Mouse (Mus musculus) CH12.LX (cell line): ENCODE data around the gene Macrod1. TPM values are rescaled to one million over a fixed set of nuclear protein-coding genes. Genes with fewer than 3 reads are reported as not detected.
A peak's percentile ranks its signal among the peaks of the same experiment; 100 is the strongest.

ENCODE experiments used
- DNase-seq: peaks from one replicate; pipeline ENCODE4 v3.0.0-alpha.2; 2013; ENCODE audit errors: extremely low read depth
- H3K27ac ChIP-seq: 2 replicates; pipeline ENCODE4 v1.5.1; 2012; ENCODE audit warnings: low read depth, mild to moderate bottlenecking, control low read depth, moderate library complexity; ENCODE audit not compliant: insufficient read depth
- H3K27me3 ChIP-seq: replicated peaks from 2 replicates; pipeline ENCODE3; 2012; ENCODE audit warnings: inconsistent platforms
- H3K36me3 ChIP-seq, 2 experiments: replicated peaks in 1 of 2; 2 replicates each; pipeline versions ENCODE3 to v1.6.1; 2012; ENCODE audit warnings: inconsistent platforms in 1 of 2, low read length in 1 of 2, mild to moderate bottlenecking in 1 of 2, mixed read lengths in 1 of 2, moderate library complexity in 1 of 2; ENCODE audit not compliant: control insufficient read depth in 1 of 2, insufficient read depth in 1 of 2
- H3K4me1 ChIP-seq, 2 experiments: 2 replicates each; pipeline ENCODE4 v1.6.1; 2012; ENCODE audit warnings: inconsistent platforms in 1 of 2, moderate library complexity in 1 of 2; ENCODE audit not compliant: insufficient read depth in 2 of 2, control insufficient read depth in 1 of 2
- H3K4me2 ChIP-seq: 2 replicates; pipeline ENCODE4 v1.6.1; 2012; ENCODE audit warnings: low read depth, mild to moderate bottlenecking, control low read depth; ENCODE audit not compliant: poor library complexity, insufficient read depth, severe bottlenecking
- H3K4me3 ChIP-seq, 3 experiments: fragments of 150-350 bp in 1 of 3; sonication (generic) in 1 of 3; replicated peaks in 1 of 3; 2 replicates each; pipeline versions ENCODE3 to v1.5.1; 2011 to 2012; ENCODE audit warnings: low read depth in 2 of 3, low read length in 2 of 3, mild to moderate bottlenecking in 2 of 3, moderate library complexity in 2 of 3, control low read depth in 1 of 3, improper control_type of control experiment in 1 of 3, inconsistent platforms in 1 of 3, mixed read lengths in 1 of 3; ENCODE audit not compliant: poor library complexity in 1 of 3
- H3K79me2 ChIP-seq: replicated peaks from 2 replicates; pipeline ENCODE4 v1.6.1; 2012; ENCODE audit warnings: mild to moderate bottlenecking, moderate library complexity; ENCODE audit not compliant: control insufficient read depth, poor library complexity, insufficient read depth, severe bottlenecking; ENCODE audit errors: extremely low read depth
- H3K9ac ChIP-seq: 2 replicates; pipeline ENCODE4 v1.6.1; 2012; ENCODE audit warnings: low read depth, mild to moderate bottlenecking, control low read depth, moderate library complexity; ENCODE audit not compliant: insufficient read depth
- H3K9me3 ChIP-seq: replicated peaks from 2 replicates; pipeline ENCODE3; 2012; ENCODE audit warnings: low read length, inconsistent platforms, mixed read lengths
- CHD2 ChIP-seq: IDR thresholded peaks from 2 replicates; pipeline ENCODE4 v1.6.1; 2011; ENCODE audit warnings: low read length, improper control_type of control experiment
- CTCF ChIP-seq, 2 experiments: IDR thresholded peaks in 1 of 2; conservative IDR thresholded peaks in 1 of 2; 2 replicates each; pipeline ENCODE4 v1.5.1; 2011 to 2012; ENCODE audit warnings: low read depth in 2 of 2, low read length in 2 of 2, improper control_type of control experiment in 1 of 2, inconsistent platforms in 1 of 2, mild to moderate bottlenecking in 1 of 2, moderate library complexity in 1 of 2
- ETS1 ChIP-seq: conservative IDR thresholded peaks from 2 replicates; pipeline ENCODE4 v1.6.1; 2012; ENCODE audit warnings: low read depth, mild to moderate bottlenecking, inconsistent platforms, low read length, improper control_type of control experiment, moderate library complexity
- HCFC1 ChIP-seq: IDR thresholded peaks from 2 replicates; pipeline ENCODE4 v1.6.1; 2012; ENCODE audit warnings: low read depth, mild to moderate bottlenecking, inconsistent platforms, low read length, improper control_type of control experiment
- MYC ChIP-seq: IDR thresholded peaks from 2 replicates; pipeline ENCODE4 v1.6.1; 2011; ENCODE audit warnings: low read depth, mild to moderate bottlenecking, improper control_type of control experiment, low read length
- RAD21 ChIP-seq: IDR thresholded peaks from 2 replicates; pipeline ENCODE4 v1.6.1; 2011; ENCODE audit warnings: low read depth, mild to moderate bottlenecking, low read length, improper control_type of control experiment, moderate library complexity
- SIN3A ChIP-seq: IDR thresholded peaks from 2 replicates; pipeline ENCODE4 v1.6.1; 2012; ENCODE audit warnings: low read length, improper control_type of control experiment, inconsistent platforms
- SMC3 ChIP-seq: IDR thresholded peaks from 2 replicates; pipeline ENCODE4 v1.6.1; 2011; ENCODE audit warnings: low read depth, low read length, improper control_type of control experiment
- ZC3H11A ChIP-seq: IDR thresholded peaks from 2 replicates; pipeline ENCODE4 v1.6.1; 2012; ENCODE audit warnings: low read depth, mild to moderate bottlenecking, inconsistent platforms, low read length, improper control_type of control experiment
- ZMIZ1 ChIP-seq: IDR thresholded peaks from 2 replicates; pipeline ENCODE4 v1.6.1; 2012; ENCODE audit warnings: low read depth, mild to moderate bottlenecking, inconsistent platforms, low read length, improper control_type of control experiment
- dilution Hi-C: fragments of 300-500 bp; cut with MboI; formaldehyde crosslinking; loops from 2 replicates; pipeline ENCODE4 v1.14.3; 2020; ENCODE audit warnings: low sequenced_read_pairs; ENCODE audit not compliant: extremely low pct_unique_long_range_greater_than_20kb, extremely low pct_ligation_motif_present
- in situ Hi-C: fragments of 300-500 bp; cut with MboI; formaldehyde crosslinking; loops from 3 replicates; pipeline ENCODE4 v1.14.3; 2019; ENCODE audit warnings: low sequenced_read_pairs, low pct_ligation_motif_present, low pct_unique_long_range_greater_than_20kb, mixed read lengths
- polyA plus RNA-seq: library from polyadenylated mRNA; unstranded; fragments of >175 nt; gene quantifications from 2 replicates; pipeline ENCODE4 v1.2.1, GENCODE M21; 2012; ENCODE audit warnings: low read depth; ENCODE audit not compliant: insufficient read length
- total RNA-seq, 2 experiments: library from RNA; depleted of rRNA; stranded (reverse); fragments of 300-350 nt in 1 of 2; fragments of >200 nt in 1 of 2; gene quantifications; 2 replicates each; pipeline ENCODE4 v1.2.3; 2012 to 2014

Macrod1 gene
- total and polyA plus RNA-seq, 3 experiments: 1.0 TPM; not detected in 2

GRCm38 (mm10) chr19:7062916-7063315, 6.3 kb downstream of the Macrod1 start:
- H3K4me1 ChIP-seq: peaks cover 11 to 16% of the 10 kb centered on the region in 2 experiments
- no peak overlapping the region for H3K4me3 ChIP-seq
- dilution Hi-C loops (no loop called here), in situ Hi-C loops (loop anchor here (25.0 kb wide), 1 partner anchor 349 kb away; the partner anchor contains the start of gene 2700081O15Rik)
- no peak overlapping the region for H3K4me2 ChIP-seq
- no peak overlapping the region for H3K9ac ChIP-seq
- H3K27me3 ChIP-seq: peaks cover 63% of the 10 kb centered on the region
- H3K9me3 ChIP-seq: no peaks in the 10 kb centered on the region
- H3K36me3 ChIP-seq: no peaks in the 10 kb centered on the region
- TF ChIP-seq ETS1 (no peak), CHD2 (no peak)
- H3K27ac ChIP-seq: no peak overlapping the region
- no peaks in the 10 kb centered on the region for H3K79me2 ChIP-seq
- no peak for DNase-seq

- H3K4me1 ChIP-seq: peaks cover 12 to 14% of the 10 kb centered on the region in 2 experiments
- H3K36me3 ChIP-seq: no peaks in the 10 kb centered on the region
- H3K27me3 ChIP-seq: peaks cover 60% of the 10 kb centered on the region
- peak; percentile 84 for DNase-seq
- no peak overlapping the region for H3K4me2 ChIP-seq
- no peak overlapping the region for H3K27ac ChIP-seq
- in situ Hi-C loops: loop anchor here (25.0 kb wide), 1 partner anchor 348 kb away; the partner anchor contains the start of gene 2700081O15Rik
- H3K9me3 ChIP-seq: no peaks in the 10 kb centered on the region
- H3K79me2 ChIP-seq: no peaks in the 10 kb centered on the region
- H3K4me3 ChIP-seq: no peak overlapping the region
- H3K9ac ChIP-seq: no peak overlapping the region
- TF ChIP-seq RAD21 (peak; percentile 88), CTCF (conservative IDR thresholded peaks at IDR 0.05 in 1 of 2, IDR thresholded peaks at IDR 0.05 in 1 of 2; ENCODE audit: low read depth in 2 of 2, low read length in 2 of 2) (peak; percentile 94 to 97), SMC3 (peak; percentile 87), MYC (0 out of 2 replicates have a peak, but pooled peaks have one; percentile 33), ZMIZ1 (no peak), CHD2 (no peak)
- TF ChIP-seq, all 38 proteins: peak for 4
- dilution Hi-C loops: no loop called here
These were observed 8.0 kb downstream of the Macrod1 start for GRCm38 (mm10) chr19:7064571-7064970.

- H3K27me3 ChIP-seq: peaks cover 54% of the 10 kb centered on the region
- no peak for TF ChIP-seq RAD21
- TF ChIP-seq ZC3H11A: no peak
- no peak for TF ChIP-seq HCFC1
- TF ChIP-seq SIN3A: no peak
- H3K27ac ChIP-seq: no peak overlapping the region
- H3K79me2 ChIP-seq: no peaks in the 10 kb centered on the region
- H3K36me3 ChIP-seq: no peaks in the 10 kb centered on the region
- DNase-seq: no peak
- dilution Hi-C loops (no loop called here), in situ Hi-C loops (loop anchor here (25.0 kb wide), 1 partner anchor 346 kb away; the partner anchor contains the start of gene 2700081O15Rik)
- H3K4me1 ChIP-seq: peaks cover 12 to 14% of the 10 kb centered on the region in 2 experiments
- no peaks in the 10 kb centered on the region for H3K9me3 ChIP-seq
- H3K9ac ChIP-seq: no peak overlapping the region
- no peak overlapping the region for H3K4me3 ChIP-seq
- H3K4me2 ChIP-seq: no peak overlapping the region
These were observed 9.6 kb downstream of the Macrod1 start for GRCm38 (mm10) chr19:7066034-7066827.
